Mouse (Mus musculus) kidney, embryonic 14.5 days (tissue): ENCODE results near the gene Ms4a14. TPM values are rescaled to one million over a fixed set of nuclear protein-coding genes. Genes with fewer than 3 reads are reported as not detected.
"Not testable (repeated sequence)": the region's sequence is repeated elsewhere in the genome, so short reads cannot be mapped to it uniquely, and the experiment has no call there.

Experiments
- ATAC-seq: fragments of 200-750 bp; cut with Nextera tagmentation; 2 replicates; pipeline ENCODE4 v1.8.0; 2017; ENCODE audit warnings: moderate number of reproducible peaks, mild to moderate bottlenecking, moderate TSS enrichment, moderate library complexity; ENCODE audit not compliant: low FRiP score, low TSS enrichment
- H3K27ac ChIP-seq: fragments of 300-500 bp; sonication (generic); 2 replicates; pipeline ENCODE4 v1.5.1; 2014; ENCODE audit warnings: low read depth, mild to moderate bottlenecking, low read length, moderate library complexity, mixed read lengths
- H3K27me3 ChIP-seq: fragments of 300-500 bp; sonication (generic); 2 replicates; pipeline ENCODE4 v1.6.1; 2014; ENCODE audit warnings: mild to moderate bottlenecking, low read length; ENCODE audit not compliant: control insufficient read depth, insufficient read depth
- H3K36me3 ChIP-seq: fragments of 300-500 bp; sonication (generic); 2 replicates; pipeline ENCODE4 v1.6.1; 2014; ENCODE audit warnings: low read length, mixed read lengths; ENCODE audit not compliant: control insufficient read depth, insufficient read depth
- H3K4me1 ChIP-seq: fragments of 300-500 bp; sonication (generic); 2 replicates; pipeline ENCODE4 v1.6.1; 2014; ENCODE audit warnings: low read length, mixed read lengths; ENCODE audit not compliant: control insufficient read depth, insufficient read depth
- H3K4me2 ChIP-seq: fragments of 300-500 bp; sonication (generic); replicated peaks from 2 replicates; pipeline ENCODE4 v1.6.1; 2014; ENCODE audit warnings: low read depth, mild to moderate bottlenecking, low read length
- H3K4me3 ChIP-seq: fragments of 300-500 bp; sonication (generic); 2 replicates; pipeline ENCODE4 v1.5.1; 2014; ENCODE audit warnings: mild to moderate bottlenecking, low read length
- H3K9ac ChIP-seq: fragments of 300-500 bp; sonication (generic); 2 replicates; pipeline ENCODE4 v1.6.1; 2014; ENCODE audit warnings: low read depth, mild to moderate bottlenecking, low read length, moderate library complexity
- H3K9me3 ChIP-seq: fragments of 300-500 bp; sonication (generic); 2 replicates; pipeline ENCODE4 v1.6.1; 2016; ENCODE audit warnings: low read length; ENCODE audit not compliant: control insufficient read depth
- WGBS: fragments of 180-500 bp; shearing (Covaris S2); extraction: QIAGEN DNeasy Blood & Tissue Kit; methylation state at CpG from one replicate; pipeline ENCODE4 v1.1.7; 2014; 5-methylcytosine and 5-hydroxymethylcytosine counted together
- polyA plus RNA-seq: library from polyadenylated mRNA; unstranded; fragments of >200 nt; fragmentation: Nextera tagmentation; extraction: Ambion mirVana; gene quantifications from 2 replicates; pipeline ENCODE4 v1.2.1, GENCODE M21; 2014

Ms4a14 gene
- polyA plus RNA-seq, 1 experiment from 2014 or later = 0.07 TPM

- no peak overlapping the region for H3K4me2 ChIP-seq
- no peak for ATAC-seq
Measured at GRCm38 (mm10) chr19:11276431-11276830, 37.8 kb downstream of the Ms4a14 start.

GRCm38 (mm10) chr19:11266956-11267355 lies 47.3 kb downstream of the Ms4a14 start:
- Histone ChIP-seq H3K4me3 (no peak overlapping the region), H3K27ac (no peak overlapping the region), H3K9me3 (no peaks in the 10 kb centered on the region), H3K4me2 (no peak overlapping the region), H3K27me3 (no peaks in the 10 kb centered on the region), H3K36me3 (no peaks in the 10 kb centered on the region), H3K4me1 (no peaks in the 10 kb centered on the region), H3K9ac (no peak overlapping the region)
- no peak for ATAC-seq
- 78% methylated on average over 4 of the region's 4 CpGs for WGBS

More at GRCm38 (mm10) chr19:11276431-11276830, 37.8 kb downstream of the Ms4a14 start:
- 73% methylated on average over 5 of the region's 5 CpGs for WGBS
- Histone ChIP-seq H3K4me3 (no peak overlapping the region), H3K27ac (no peak overlapping the region), H3K4me1 (no peaks in the 10 kb centered on the region), H3K27me3 (no peaks in the 10 kb centered on the region), H3K9me3 (no peaks in the 10 kb centered on the region), H3K9ac (no peak overlapping the region), H3K36me3 (no peaks in the 10 kb centered on the region)

GRCm38 (mm10) chr19:11266052-11266845 lies 48.0 kb downstream of the Ms4a14 start, which contains the start of gene Ms4a1:
Ms4a1 (minus strand) TSS chr19:11266241.
- Histone ChIP-seq H3K4me3 (no peak within 1 kb of the TSS), H3K27me3 (no peaks in the 10 kb centered on the region), H3K4me1 (no peaks in the 10 kb centered on the region), H3K9me3 (no peaks in the 10 kb centered on the region), H3K36me3 (no peaks in the 10 kb centered on the region), H3K27ac (no peak within 1 kb of the TSS), H3K9ac (no peak within 1 kb of the TSS), H3K4me2 (no peak within 1 kb of the TSS)
- WGBS = 84% methylated on average over 8 of the region's 8 CpGs
- no peak for ATAC-seq

- WGBS = 87% methylated on average over 9 of the region's 9 CpGs
- no peak for ATAC-seq
- Histone ChIP-seq H3K4me1 (no peaks in the 10 kb centered on the region), H3K4me2 (no peak overlapping the region), H3K9me3 (no peaks in the 10 kb centered on the region), H3K4me3 (no peak overlapping the region), H3K27ac (no peak overlapping the region), H3K27me3 (no peaks in the 10 kb centered on the region), H3K36me3 (no peaks in the 10 kb centered on the region), H3K9ac (no peak overlapping the region)
Measured at GRCm38 (mm10) chr19:11264602-11265185, 49.6 kb downstream of the Ms4a14 start.

GRCm38 (mm10) chr19:11263549-11263948 lies 50.7 kb downstream of the Ms4a14 start:
- Histone ChIP-seq H3K4me2 (no peak overlapping the region), H3K9ac (no peak overlapping the region), H3K27me3 (no peaks in the 10 kb centered on the region), H3K9me3 (no peaks in the 10 kb centered on the region), H3K4me3 (no peak overlapping the region), H3K36me3 (no peaks in the 10 kb centered on the region), H3K4me1 (no peaks in the 10 kb centered on the region), H3K27ac (no peak overlapping the region)
- WGBS = 81% methylated on average over 3 of the region's 3 CpGs
- ATAC-seq = no peak

GRCm38 (mm10) chr19:11262932-11263331 lies 51.3 kb downstream of the Ms4a14 start:
- H3K4me2 ChIP-seq, H3K4me3 ChIP-seq, ATAC-seq, H3K9ac ChIP-seq, H3K9me3 ChIP-seq, H3K27ac ChIP-seq, H3K4me1 ChIP-seq, H3K27me3 ChIP-seq, H3K36me3 ChIP-seq: not testable (repeated sequence)
- WGBS = 78% methylated on average over 4 of the region's 4 CpGs

GRCm38 (mm10) chr19:11261522-11261921 lies 52.7 kb downstream of the Ms4a14 start:
- Histone ChIP-seq H3K4me3 (no peak overlapping the region), H3K27me3 (no peaks in the 10 kb centered on the region), H3K9ac (no peak overlapping the region), H3K4me1 (no peaks in the 10 kb centered on the region), H3K36me3 (no peaks in the 10 kb centered on the region), H3K4me2 (no peak overlapping the region), H3K27ac (no peak overlapping the region), H3K9me3 (no peaks in the 10 kb centered on the region)
- ATAC-seq = no peak
- 90% methylated on average over 2 of the region's 2 CpGs for WGBS

Other genes starting within 250 kb of the Ms4a14 start
- gene Ms4a8a, start 233.4 kb downstream of the Ms4a14 start, polyA plus RNA-seq = not detected in 2 replicates
- not detected in 2 replicates for gene 1700017D01Rik, start 183.6 kb downstream of the Ms4a14 start, polyA plus RNA-seq
- not detected in 2 replicates for gene 1700025F22Rik, start 149.1 kb downstream of the Ms4a14 start, polyA plus RNA-seq
- not detected in 2 replicates for gene Ms4a13, start 117.7 kb downstream of the Ms4a14 start, polyA plus RNA-seq
- gene Ms4a12, start 82.0 kb downstream of the Ms4a14 start, polyA plus RNA-seq = not detected in 2 replicates
- not detected in 2 replicates for gene Ms4a1, start 48.2 kb downstream of the Ms4a14 start, polyA plus RNA-seq
- gene Ms4a5, start 30.6 kb downstream of the Ms4a14 start, polyA plus RNA-seq = not detected in 2 replicates
- 3.6 and 4.6 TPM in 2 replicates for gene Ms4a7, start 21.7 kb upstream of the Ms4a14 start, polyA plus RNA-seq
- gene Ms4a4a, start 61.1 kb upstream of the Ms4a14 start, polyA plus RNA-seq = 4.1 and 5.2 TPM in 2 replicates
- gene Ms4a4c, start 90.3 kb upstream of the Ms4a14 start, polyA plus RNA-seq = 0.29 and 1.6 TPM in 2 replicates
- gene Ms4a4b, start 129.1 kb upstream of the Ms4a14 start, polyA plus RNA-seq = not detected in 2 replicates
- 4.6 and 5.0 TPM in 2 replicates for gene Ms4a6c, start 154.9 kb upstream of the Ms4a14 start, polyA plus RNA-seq
- gene Gm8369, start 171.5 kb upstream of the Ms4a14 start, polyA plus RNA-seq = not detected in 2 replicates
- 3.5 and 3.9 TPM in 2 replicates for gene Ms4a6b, start 202.1 kb upstream of the Ms4a14 start, polyA plus RNA-seq
- gene Ms4a4d, start 222.3 kb upstream of the Ms4a14 start, polyA plus RNA-seq = 0.19 TPM in 1 of 2 replicates, not detected in the other